Mouse (Mus musculus) hindbrain, embryonic 15.5 days (tissue): ENCODE measurements around the gene Ebf3. TPM values are rescaled to one million over a fixed set of nuclear protein-coding genes. Genes with fewer than 3 reads are reported as not detected.
A peak's percentile ranks its signal among the peaks of the same experiment; 100 is the strongest.

ENCODE experiments used
- ATAC-seq: fragments of 200-750 bp; cut with Nextera tagmentation; 2 replicates; pipeline ENCODE4 v1.8.0; 2017; ENCODE audit warnings: low read depth, moderate number of reproducible peaks, moderate TSS enrichment; ENCODE audit not compliant: low FRiP score
- H3K27ac ChIP-seq: fragments of 300-500 bp; sonication (generic); replicated peaks from 2 replicates; pipeline ENCODE4 v1.5.1; 2015; ENCODE audit warnings: mild to moderate bottlenecking, inconsistent platforms
- H3K27me3 ChIP-seq: fragments of 300-500 bp; sonication (generic); 2 replicates; pipeline ENCODE4 v1.6.1; 2015; ENCODE audit warnings: control low read depth, inconsistent platforms
- H3K36me3 ChIP-seq: fragments of 300-500 bp; sonication (generic); 2 replicates; pipeline ENCODE4 v1.6.1; 2015; ENCODE audit warnings: control low read depth, inconsistent platforms
- H3K4me1 ChIP-seq: fragments of 300-500 bp; sonication (generic); replicated peaks from 2 replicates; pipeline ENCODE4 v1.6.1; 2015; ENCODE audit warnings: control low read depth, inconsistent platforms
- H3K4me2 ChIP-seq: fragments of 300-500 bp; sonication (generic); 2 replicates; pipeline ENCODE4 v1.6.1; 2015; ENCODE audit warnings: moderate library complexity, mild to moderate bottlenecking, inconsistent platforms
- H3K4me3 ChIP-seq: fragments of 300-500 bp; sonication (generic); 2 replicates; pipeline ENCODE4 v1.5.1; 2015; ENCODE audit warnings: mild to moderate bottlenecking, inconsistent platforms
- H3K9ac ChIP-seq: fragments of 300-500 bp; sonication (generic); 2 replicates; pipeline ENCODE4 v1.6.1; 2015; ENCODE audit warnings: inconsistent platforms
- H3K9me3 ChIP-seq: fragments of 300-500 bp; sonication (generic); 2 replicates; pipeline ENCODE4 v1.6.1; 2016; ENCODE audit warnings: control low read depth, inconsistent platforms
- WGBS: fragments of 180-500 bp; shearing (Covaris S2); methylation state at CpG from one replicate; pipeline ENCODE4 v1.1.7; 2015; 5-methylcytosine and 5-hydroxymethylcytosine counted together
- polyA plus RNA-seq: library from polyadenylated mRNA; unstranded; fragments of >200 nt; fragmentation: Nextera tagmentation; extraction: Ambion mirVana; gene quantifications from 2 replicates; pipeline ENCODE4 v1.2.1, GENCODE M21; 2015

Gene Ebf3
- 18.0 and 18.5 TPM in 2 replicates for polyA plus RNA-seq

GRCm38 (mm10) chr7:137313904-137314691, at the start of gene Ebf3:
Gene Ebf3, minus strand, starts transcription at chr7:137314445.
- Histone ChIP-seq H3K4me2 (peak within 1 kb of the TSS; percentile 78), H3K27ac (peak within 1 kb of the TSS; percentile 95), H3K9me3 (no peaks in the 10 kb centered on the region), H3K9ac (peak within 1 kb of the TSS; percentile 66), H3K4me1 (peaks cover 75% of the 10 kb centered on the region), H3K36me3 (no peaks in the 10 kb centered on the region), H3K27me3 (peaks cover 11% of the 10 kb centered on the region; the same call in 1 of the 2 replicates), H3K4me3 (peak within 1 kb of the TSS; percentile 57)
- under 1% methylated on average over 112 of the region's 127 CpGs for WGBS
- ATAC-seq = peak; percentile 88

DNA sequence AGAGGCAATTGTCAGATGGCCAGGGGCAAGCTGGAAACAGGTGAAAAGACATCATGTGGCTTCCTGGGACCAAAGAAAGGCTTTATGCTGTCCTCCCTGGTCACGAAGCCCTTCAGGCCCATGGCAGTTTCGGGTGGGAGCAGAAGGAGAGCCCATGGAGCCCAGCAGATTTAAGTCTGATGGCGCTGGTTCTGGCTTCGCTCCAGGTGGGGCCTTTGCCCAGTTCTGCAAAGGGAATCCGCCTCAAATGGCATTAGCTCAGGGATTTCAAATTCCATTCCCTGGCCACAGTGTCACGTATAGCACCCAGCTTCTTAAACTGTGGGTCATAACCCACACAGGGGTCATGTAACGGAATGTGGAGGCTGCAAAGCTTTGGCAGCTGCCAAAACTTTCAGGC, 32.6 kb upstream of the Ebf3 start:
- Histone ChIP-seq H3K4me1 (no peaks in the 10 kb centered on the region), H3K27me3 (no peaks in the 10 kb centered on the region), H3K36me3 (no peaks in the 10 kb centered on the region), H3K4me2 (no peak overlapping the region), H3K9ac (no peak overlapping the region), H3K4me3 (no peak overlapping the region), H3K9me3 (no peaks in the 10 kb centered on the region), H3K27ac (no peak overlapping the region)
- 75% methylated on average over 7 of the region's 7 CpGs for WGBS
- no peak for ATAC-seq

DNA sequence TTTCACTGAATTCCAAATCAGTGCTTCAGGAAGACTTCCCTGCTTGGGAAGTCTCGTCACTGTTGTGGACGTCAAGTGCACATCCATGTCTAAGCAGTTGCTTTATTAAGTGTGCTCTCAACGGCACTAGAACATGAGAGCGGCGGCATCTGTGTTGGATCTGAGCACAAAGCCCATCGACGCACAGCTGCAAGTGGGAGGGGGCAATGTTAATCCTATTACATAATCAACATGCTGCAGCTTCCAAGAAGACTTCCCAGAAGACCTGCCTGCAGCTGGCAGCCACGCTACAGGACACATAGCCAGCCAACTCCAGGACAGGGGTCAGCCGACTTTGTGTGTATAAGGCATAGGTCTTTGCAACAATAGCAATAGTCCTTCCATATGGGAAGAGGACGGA, 31.8 kb upstream of the Ebf3 start:
- no peak overlapping the region for H3K4me2 ChIP-seq
- no peaks in the 10 kb centered on the region for H3K9me3 ChIP-seq
- ATAC-seq = no peak
- no peaks in the 10 kb centered on the region for H3K4me1 ChIP-seq
- H3K27ac ChIP-seq = no peak overlapping the region
- WGBS = 66% methylated on average over 10 of the region's 10 CpGs
- no peak overlapping the region for H3K9ac ChIP-seq
- H3K36me3 ChIP-seq = no peaks in the 10 kb centered on the region
- H3K27me3 ChIP-seq = no peaks in the 10 kb centered on the region
- no peak overlapping the region for H3K4me3 ChIP-seq

- no peaks in the 10 kb centered on the region for H3K27me3 ChIP-seq
- WGBS = 82% methylated on average over 2 of the region's 2 CpGs
- H3K4me2 ChIP-seq = no peak overlapping the region
- H3K4me3 ChIP-seq = no peak overlapping the region
- H3K9ac ChIP-seq = no peak overlapping the region
- no peaks in the 10 kb centered on the region for H3K4me1 ChIP-seq
- no peaks in the 10 kb centered on the region for H3K36me3 ChIP-seq
- ATAC-seq = no peak
- no peak overlapping the region for H3K27ac ChIP-seq
- no peaks in the 10 kb centered on the region for H3K9me3 ChIP-seq
These were observed 19.7 kb upstream of the Ebf3 start for GRCm38 (mm10) chr7:137333951-137334350.

DNA sequence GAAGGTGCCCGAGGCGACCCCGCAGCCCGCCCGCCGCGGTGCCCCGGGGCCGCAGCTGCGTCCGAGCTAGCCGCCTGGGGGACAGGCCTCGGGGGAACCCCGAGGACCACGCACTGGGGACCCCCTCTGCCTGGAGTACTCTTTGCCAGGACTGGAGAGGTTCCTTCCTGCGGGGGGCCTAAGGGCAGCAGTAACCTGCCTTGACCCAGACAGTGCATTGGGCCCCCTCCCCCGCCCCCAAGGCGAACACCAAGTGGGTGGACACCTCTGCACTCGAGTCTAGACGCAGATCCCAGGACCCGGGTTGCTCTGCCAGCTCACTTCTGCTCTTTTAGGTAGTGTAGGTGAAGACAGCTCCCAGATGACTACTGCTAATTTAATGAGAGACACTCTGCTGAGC, 8.7 kb upstream of the Ebf3 start:
- peak overlapping the region; percentile 72; the same call in 1 of the 2 replicates for H3K27ac ChIP-seq
- peak overlapping the region; percentile 78 for H3K4me2 ChIP-seq
- H3K9ac ChIP-seq = peak overlapping the region; percentile 33
- WGBS = 2% methylated on average over 14 of the region's 21 CpGs
- H3K27me3 ChIP-seq = peaks cover 33% of the 10 kb centered on the region
- H3K4me1 ChIP-seq = peaks cover 35% of the 10 kb centered on the region
- H3K9me3 ChIP-seq = no peaks in the 10 kb centered on the region
- ATAC-seq = no peak
- H3K4me3 ChIP-seq = peak overlapping the region; percentile 57
- H3K36me3 ChIP-seq = no peaks in the 10 kb centered on the region

- peaks cover 36% of the 10 kb centered on the region for H3K27me3 ChIP-seq
- peak overlapping the region; percentile 57 for H3K4me3 ChIP-seq
- peaks cover 42% of the 10 kb centered on the region for H3K4me1 ChIP-seq
- no peaks in the 10 kb centered on the region for H3K36me3 ChIP-seq
- H3K4me2 ChIP-seq = peak overlapping the region; percentile 78
- peak overlapping the region; percentile 72 for H3K27ac ChIP-seq
- no peak for ATAC-seq
- H3K9me3 ChIP-seq = no peaks in the 10 kb centered on the region
- under 1% methylated on average over 69 of the region's 72 CpGs for WGBS
- peak overlapping the region; percentile 33 for H3K9ac ChIP-seq
These were observed 7.9 kb upstream of the Ebf3 start for GRCm38 (mm10) chr7:137321961-137322784.

DNA sequence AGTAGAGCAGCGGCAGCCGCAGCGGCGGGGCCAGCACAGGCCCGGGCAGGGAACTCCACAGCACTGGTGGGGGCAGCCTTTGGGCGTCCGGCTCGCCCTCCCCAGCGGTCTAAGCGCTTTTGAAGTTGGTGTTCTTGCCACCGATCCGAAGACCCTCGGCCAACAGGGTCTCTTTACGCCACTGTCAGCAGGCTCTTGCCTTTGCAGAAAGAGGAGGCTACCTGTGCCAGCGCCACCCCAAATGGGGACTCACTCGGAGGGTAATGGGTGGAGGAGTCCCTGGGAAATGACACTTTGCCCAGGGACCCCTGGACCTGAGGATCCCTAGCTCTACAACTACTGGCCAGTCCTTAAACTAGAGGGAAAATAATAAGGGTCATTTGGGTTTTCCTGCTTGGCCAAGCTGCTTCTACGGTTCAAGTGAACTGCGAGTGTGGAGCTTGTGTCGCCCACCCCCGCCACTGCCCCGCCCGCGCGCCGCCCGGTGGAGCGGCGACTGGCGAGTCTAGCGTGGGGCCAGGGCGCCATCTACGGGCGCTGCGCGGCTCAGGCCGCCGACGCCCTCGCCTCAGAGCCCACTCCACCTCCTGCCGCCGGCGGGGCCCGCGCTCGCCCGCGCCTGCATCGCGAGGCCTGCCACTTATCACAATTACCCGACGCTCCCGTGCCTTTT, 7.0 kb upstream of the Ebf3 start:
- WGBS = under 1% methylated on average over 52 of the region's 52 CpGs
- Histone ChIP-seq H3K4me2 (peak overlapping the region; percentile 78), H3K4me3 (peak overlapping the region; percentile 57), H3K27ac (peak overlapping the region; percentile 34), H3K9ac (peak overlapping the region; percentile 8), H3K4me1 (peaks cover 51% of the 10 kb centered on the region), H3K27me3 (peaks cover 31% of the 10 kb centered on the region), H3K9me3 (no peaks in the 10 kb centered on the region), H3K36me3 (no peaks in the 10 kb centered on the region)
- ATAC-seq = peak; percentile 54; the same call in 1 of the 2 replicates

DNA sequence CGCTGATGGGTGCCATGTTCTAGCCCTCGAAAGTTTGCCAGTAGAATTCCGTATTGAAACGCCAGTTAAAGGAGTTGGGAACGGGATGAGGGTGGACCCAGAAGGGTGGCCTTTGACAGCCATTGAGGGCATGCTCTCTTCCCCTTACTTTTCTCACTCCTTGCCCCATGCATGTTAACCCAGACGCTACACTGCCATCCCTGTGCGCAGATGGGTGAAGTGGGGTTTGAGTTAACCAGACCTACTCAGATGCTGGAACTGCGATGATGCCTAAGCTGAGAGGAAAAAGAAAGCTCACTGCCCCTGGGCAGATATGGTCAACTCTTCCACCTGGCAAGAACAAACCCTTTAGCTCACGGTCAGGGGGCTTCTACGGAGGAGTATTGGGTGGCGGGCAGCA, 6.1 kb upstream of the Ebf3 start:
- WGBS = 5% methylated on average over 11 of the region's 11 CpGs
- Histone ChIP-seq H3K9ac (no peak overlapping the region), H3K4me2 (peak overlapping the region; percentile 78), H3K27me3 (peaks cover 31% of the 10 kb centered on the region), H3K27ac (peak overlapping the region; percentile 34; the same call in 1 of the 2 replicates), H3K4me1 (peaks cover 56% of the 10 kb centered on the region), H3K9me3 (no peaks in the 10 kb centered on the region), H3K36me3 (no peaks in the 10 kb centered on the region), H3K4me3 (peak overlapping the region; percentile 57)
- ATAC-seq = no peak

GRCm38 (mm10) chr7:137318924-137319885, 5.0 kb upstream of the Ebf3 start:
- Histone ChIP-seq H3K9me3 (no peaks in the 10 kb centered on the region), H3K4me3 (peak overlapping the region; percentile 57), H3K9ac (peak overlapping the region; percentile 23), H3K27ac (peak overlapping the region; percentile 95), H3K27me3 (peaks cover 24% of the 10 kb centered on the region), H3K4me1 (peaks cover 67% of the 10 kb centered on the region), H3K4me2 (peak overlapping the region; percentile 78), H3K36me3 (no peaks in the 10 kb centered on the region)
- ATAC-seq = no peak
- WGBS = under 1% methylated on average over 48 of the region's 48 CpGs

GRCm38 (mm10) chr7:137318383-137318775, 4.1 kb upstream of the Ebf3 start:
- WGBS = 10% methylated on average over 9 of the region's 9 CpGs
- Histone ChIP-seq H3K27me3 (peaks cover 20% of the 10 kb centered on the region), H3K9ac (peak overlapping the region; percentile 23)

More at GRCm38 (mm10) chr7:137318383-137318775, 4.1 kb upstream of the Ebf3 start:
- peak overlapping the region; percentile 95 for H3K27ac ChIP-seq
- H3K4me1 ChIP-seq = peaks cover 75% of the 10 kb centered on the region
- H3K9me3 ChIP-seq = no peaks in the 10 kb centered on the region
- peak overlapping the region; percentile 57 for H3K4me3 ChIP-seq
- no peak for ATAC-seq
- H3K36me3 ChIP-seq = no peaks in the 10 kb centered on the region
- H3K4me2 ChIP-seq = peak overlapping the region; percentile 78
